Mouse (Mus musculus): ENCODE results near the gene Zmiz2. TPM values are rescaled to one million over a fixed set of nuclear protein-coding genes. Genes with fewer than 3 reads are reported as not detected.
A peak's percentile ranks its signal among the peaks of the same experiment; 100 is the strongest.
"Not testable (repeated sequence)": the region's sequence is repeated elsewhere in the genome, so short reads cannot be mapped to it uniquely, and the experiment has no call there.

Zmiz2 gene
- total and polyA plus RNA-seq, 3 experiments: 10.6 to 238 (median 46.3) TPM

DNA sequence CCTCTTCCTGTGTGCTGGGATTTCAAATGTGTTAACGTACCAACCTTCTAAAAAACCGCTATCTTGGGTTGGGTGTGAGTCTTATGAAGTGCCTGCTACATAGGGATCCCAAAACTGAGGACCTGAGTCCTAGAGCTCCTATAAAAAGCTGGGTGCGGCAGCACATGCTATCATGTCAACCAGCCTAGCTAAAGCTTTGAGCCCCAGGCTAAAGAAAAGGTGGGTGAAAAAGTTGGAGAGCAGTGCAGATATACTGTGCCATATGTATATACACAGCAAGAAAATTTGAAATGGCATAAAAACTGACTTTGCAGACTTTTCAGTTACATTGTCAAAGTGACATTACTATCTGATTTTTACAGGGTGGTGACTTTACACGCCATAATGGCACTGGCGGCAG, 29.9 kb downstream of the Zmiz2 start:
- Histone ChIP-seq H3K27ac (ENCODE audit: insufficient read depth, low read depth) (no peak overlapping the region), H3K4me3 (replicated peaks in 1 of 3; ENCODE audit: low read depth in 2 of 3, low read length in 2 of 3, poor library complexity in 1 of 3) (peak overlapping the region in 1 of 3 experiments; percentile 1), H3K27me3 (replicated peaks) (no peaks in the 10 kb centered on the region), H3K4me2 (ENCODE audit: insufficient read depth, low read depth, poor library complexity, severe bottlenecking) (peak overlapping the region; percentile 82), H3K36me3 (replicated peaks in 1 of 2; ENCODE audit: control insufficient read depth in 1 of 2, insufficient read depth in 1 of 2, low read length in 1 of 2) (peaks cover 31 to 44% of the 10 kb centered on the region in 2 experiments), H3K9me3 (replicated peaks; ENCODE audit: low read length) (no peaks in the 10 kb centered on the region), H3K79me2 (replicated peaks; ENCODE audit: control insufficient read depth, extremely low read depth, insufficient read depth, poor library complexity, severe bottlenecking) (peaks cover 34% of the 10 kb centered on the region), H3K4me1 (ENCODE audit: control insufficient read depth in 1 of 2, insufficient read depth in 2 of 2) (peaks cover 5 to 34% of the 10 kb centered on the region in 2 experiments; a peak in 3 of 4 replicates), H3K9ac (ENCODE audit: insufficient read depth, low read depth) (peak overlapping the region; percentile 35; the same call in 1 of the 2 replicates)
- no peak for DNase-seq (ENCODE audit: extremely low read depth)
- in situ Hi-C loops (cut with MboI; ENCODE audit: low pct_ligation_motif_present, low pct_unique_long_range_greater_than_20kb, low sequenced_read_pairs) (no loop called here), dilution Hi-C loops (cut with MboI; ENCODE audit: extremely low pct_ligation_motif_present, extremely low pct_unique_long_range_greater_than_20kb, low sequenced_read_pairs) (no loop called here)
- TF ChIP-seq NELFE (IDR thresholded peaks at IDR 0.05; ENCODE audit: low read depth, low read length): 0 out of 2 replicates have a peak, but pooled peaks have one; percentile 22
- no peak for TF ChIP-seq RAD21 (IDR thresholded peaks at IDR 0.05; ENCODE audit: low read depth, low read length)
- TF ChIP-seq SIN3A (IDR thresholded peaks at IDR 0.05; ENCODE audit: low read length): peak; percentile 55; the same call in 1 of the 2 replicates
- TF ChIP-seq ZMIZ1 (IDR thresholded peaks at IDR 0.05; ENCODE audit: low read depth, low read length): peak; percentile 55
- TF ChIP-seq MAX (IDR thresholded peaks at IDR 0.05; ENCODE audit: low read length): 0 out of 2 replicates have a peak, but pooled peaks have one; percentile 20
- no peak for TF ChIP-seq ZC3H11A (IDR thresholded peaks at IDR 0.05; ENCODE audit: low read depth, low read length)
- no peak for TF ChIP-seq ELF1 (IDR thresholded peaks at IDR 0.05; ENCODE audit: low read depth, low read length)
- no peak for TF ChIP-seq ETS1 (conservative IDR thresholded peaks at IDR 0.05; ENCODE audit: low read depth, low read length)
- no peak for TF ChIP-seq MEF2A (IDR thresholded peaks at IDR 0.05; ENCODE audit: borderline replicate concordance, low read depth, low read length)
- no peak; the same call in 1 of the 2 replicates for TF ChIP-seq CHD1 (IDR thresholded peaks at IDR 0.05; ENCODE audit: low read depth, low read length)
- TF ChIP-seq E2F4 (IDR thresholded peaks at IDR 0.05; ENCODE audit: insufficient replicate concordance, low read depth, low read length): no peak
- TF ChIP-seq UBTF (IDR thresholded peaks at IDR 0.05; ENCODE audit: low read depth, low read length): no peak
- TF ChIP-seq MYC (IDR thresholded peaks at IDR 0.05; ENCODE audit: low read depth, low read length): no peak
- no peak for TF ChIP-seq PAX5 (IDR thresholded peaks at IDR 0.05; ENCODE audit: low read length)
- TF ChIP-seq CTCF (conservative IDR thresholded peaks at IDR 0.05 in 1 of 2, IDR thresholded peaks at IDR 0.05 in 1 of 2; ENCODE audit: low read depth in 2 of 2, low read length in 2 of 2): no peak
- 0 out of 2 replicates have a peak, but pooled peaks have one; percentile 40 for TF ChIP-seq RCOR1 (conservative IDR thresholded peaks at IDR 0.05; ENCODE audit: low read depth, low read length)
- TF ChIP-seq POLR2A (IDR thresholded peaks at IDR 0.05; ENCODE audit: low read depth, low read length): no peak; the same call in none of the 2 replicates
- no peak for TF ChIP-seq HCFC1 (IDR thresholded peaks at IDR 0.05; ENCODE audit: low read depth, low read length)

DNA sequence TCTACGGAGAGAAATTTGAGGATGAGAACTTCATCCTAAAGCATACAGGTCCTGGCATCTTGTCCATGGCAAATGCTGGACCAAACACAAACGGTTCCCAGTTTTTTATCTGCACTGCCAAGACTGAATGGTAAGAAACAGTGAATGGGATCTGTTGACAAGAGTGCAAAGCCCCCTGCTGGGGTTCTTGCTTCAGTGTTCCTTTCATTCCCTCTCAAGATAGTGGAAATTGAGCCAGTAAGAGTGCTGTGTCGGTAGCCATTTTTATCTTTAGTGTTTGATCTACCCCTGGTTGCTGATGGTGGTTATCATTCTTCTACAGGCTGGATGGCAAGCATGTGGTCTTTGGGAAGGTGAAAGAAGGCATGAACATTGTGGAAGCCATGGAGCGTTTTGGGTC, 30.3 kb downstream of the Zmiz2 start:
- peaks cover 5 to 32% of the 10 kb centered on the region in 2 experiments; a peak in 3 of 4 replicates for H3K4me1 ChIP-seq (ENCODE audit: control insufficient read depth in 1 of 2, insufficient read depth in 2 of 2)
- H3K36me3 ChIP-seq (replicated peaks in 1 of 2; ENCODE audit: control insufficient read depth in 1 of 2, insufficient read depth in 1 of 2, low read length in 1 of 2): peaks cover 31 to 44% of the 10 kb centered on the region in 2 experiments
- peaks cover 34% of the 10 kb centered on the region for H3K79me2 ChIP-seq (replicated peaks; ENCODE audit: control insufficient read depth, extremely low read depth, insufficient read depth, poor library complexity, severe bottlenecking)
- H3K4me3 ChIP-seq (replicated peaks in 1 of 3; ENCODE audit: low read depth in 2 of 3, low read length in 2 of 3, poor library complexity in 1 of 3); H3K27ac ChIP-seq (ENCODE audit: insufficient read depth, low read depth); H3K27me3 ChIP-seq (replicated peaks); H3K9me3 ChIP-seq (replicated peaks; ENCODE audit: low read length); in situ Hi-C loops (cut with MboI; ENCODE audit: low pct_ligation_motif_present, low pct_unique_long_range_greater_than_20kb, low sequenced_read_pairs); DNase-seq (ENCODE audit: extremely low read depth); H3K9ac ChIP-seq (ENCODE audit: insufficient read depth, low read depth); dilution Hi-C loops (cut with MboI; ENCODE audit: extremely low pct_ligation_motif_present, extremely low pct_unique_long_range_greater_than_20kb, low sequenced_read_pairs): not testable (repeated sequence)
- H3K4me2 ChIP-seq (ENCODE audit: insufficient read depth, low read depth, poor library complexity, severe bottlenecking): peak overlapping the region; percentile 82; the same call in 1 of the 2 replicates
